Mouse (Mus musculus) G1E-ER4 (cell line): ENCODE data around the gene Narfl. TPM values are rescaled to one million over a fixed set of nuclear protein-coding genes. Genes with fewer than 3 reads are reported as not detected.

Experiments
- GATA1 ChIP-seq: IDR thresholded peaks from one replicate; pipeline ENCODE4 v1.8.0; 2012; ENCODE audit warnings: low read length, inconsistent platforms
- polyA plus RNA-seq: library from polyadenylated mRNA; stranded (reverse); fragments of >175 nt; gene quantifications from 2 replicates; pipeline ENCODE4 v1.2.3, GENCODE M21; 2012

Gene Narfl
- polyA plus RNA-seq, 1 experiment: 20.0 TPM

- no peak for TF ChIP-seq GATA1
Measured at GRCm38 (mm10) chr17:25755627-25756377, 17.8 kb upstream of the Narfl start.

GRCm38 (mm10) chr17:25756378-25757242, 17.0 kb upstream of the Narfl start:
- no peak for TF ChIP-seq GATA1

DNA sequence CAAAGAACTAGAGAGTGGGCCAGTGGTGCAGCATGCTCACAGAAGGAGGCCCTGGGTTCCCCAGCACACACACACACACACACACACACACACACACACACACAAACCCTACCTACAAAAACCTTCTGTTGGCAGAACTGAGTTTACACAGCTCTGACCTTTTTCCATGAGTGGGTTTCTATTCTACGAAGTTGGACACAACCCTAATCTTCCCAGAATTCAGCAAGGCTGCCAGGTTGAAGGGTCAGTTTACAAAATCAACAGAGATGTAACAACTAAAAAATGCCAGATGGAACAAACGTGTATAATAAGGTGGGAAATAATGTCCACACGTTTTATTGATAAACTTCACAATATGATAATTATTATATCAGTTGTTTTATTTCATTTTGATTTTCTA, 15.9 kb upstream of the Narfl start:
- TF ChIP-seq GATA1: no peak

- no peak for TF ChIP-seq GATA1
Measured at GRCm38 (mm10) chr17:25760148-25760547, 13.4 kb upstream of the Narfl start.

- no peak for TF ChIP-seq GATA1
Measured at GRCm38 (mm10) chr17:25761561-25761970, 12.0 kb upstream of the Narfl start.

GRCm38 (mm10) chr17:25762591-25762990, 11.0 kb upstream of the Narfl start:
- no peak for TF ChIP-seq GATA1

GRCm38 (mm10) chr17:25765886-25766285, 7.7 kb upstream of the Narfl start:
- TF ChIP-seq GATA1: no peak

GRCm38 (mm10) chr17:25769331-25769730, 4.2 kb upstream of the Narfl start:
- no peak for TF ChIP-seq GATA1

DNA sequence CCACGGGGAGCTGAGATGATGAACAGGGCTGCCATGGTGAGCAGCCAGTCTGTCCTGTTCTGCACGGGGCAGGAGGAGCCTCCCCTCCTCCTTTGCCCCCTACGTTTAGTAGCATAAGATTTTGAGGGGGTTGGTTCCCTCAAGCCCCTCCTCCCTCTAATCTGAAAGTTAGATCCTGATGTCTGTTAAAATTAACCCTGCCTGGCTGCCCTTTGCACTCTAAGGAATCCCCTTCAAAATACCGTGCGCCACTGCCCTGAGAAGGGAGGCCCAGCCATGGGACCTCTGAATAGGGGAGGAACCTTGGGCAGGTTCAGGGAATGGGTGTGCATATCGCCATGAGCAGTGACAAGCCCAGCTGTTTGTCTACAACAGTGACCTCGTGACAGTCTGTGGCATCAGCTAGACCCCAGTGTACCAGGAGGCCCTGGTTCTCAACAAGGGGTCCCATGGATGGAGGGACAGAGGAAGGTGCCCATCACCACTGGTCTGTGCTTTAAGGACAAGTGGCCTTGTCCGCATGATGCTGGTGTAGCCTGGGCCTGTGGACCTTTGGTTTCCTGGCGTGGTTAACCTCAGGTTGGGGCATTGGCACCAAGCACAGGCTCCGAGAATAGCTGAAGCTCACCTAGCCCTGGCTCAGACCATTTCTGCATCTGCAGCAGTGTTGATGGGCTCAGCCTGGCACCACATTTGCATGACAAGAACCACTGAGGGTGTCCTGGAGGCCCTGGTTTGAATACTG, 1.9 kb downstream of the Narfl start:
- TF ChIP-seq GATA1: no peak

GRCm38 (mm10) chr17:25777948-25778347, 4.4 kb downstream of the Narfl start:
- TF ChIP-seq GATA1: no peak

DNA sequence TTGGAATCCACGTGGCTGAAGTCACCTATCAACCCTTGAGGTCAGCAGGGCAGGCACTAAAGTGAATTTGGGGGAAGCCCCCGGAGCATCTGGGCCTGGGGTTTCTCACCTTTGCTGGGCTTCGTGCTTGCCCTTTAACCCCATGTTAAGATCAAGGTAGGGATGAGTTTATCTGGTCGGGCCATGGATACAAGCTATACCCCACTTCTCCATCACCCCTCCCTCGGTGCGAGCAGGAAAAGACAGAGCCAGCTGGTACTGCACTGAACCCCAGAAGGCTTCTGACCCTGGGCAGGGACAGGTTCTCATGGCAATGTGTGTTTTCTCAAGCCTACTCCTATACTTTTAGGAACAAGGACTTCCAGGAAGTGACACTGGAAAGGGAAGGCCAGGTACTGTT, 7.8 kb downstream of the Narfl start:
- TF ChIP-seq GATA1: no peak

GRCm38 (mm10) chr17:25783086-25783485, 9.5 kb downstream of the Narfl start:
- no peak for TF ChIP-seq GATA1

DNA sequence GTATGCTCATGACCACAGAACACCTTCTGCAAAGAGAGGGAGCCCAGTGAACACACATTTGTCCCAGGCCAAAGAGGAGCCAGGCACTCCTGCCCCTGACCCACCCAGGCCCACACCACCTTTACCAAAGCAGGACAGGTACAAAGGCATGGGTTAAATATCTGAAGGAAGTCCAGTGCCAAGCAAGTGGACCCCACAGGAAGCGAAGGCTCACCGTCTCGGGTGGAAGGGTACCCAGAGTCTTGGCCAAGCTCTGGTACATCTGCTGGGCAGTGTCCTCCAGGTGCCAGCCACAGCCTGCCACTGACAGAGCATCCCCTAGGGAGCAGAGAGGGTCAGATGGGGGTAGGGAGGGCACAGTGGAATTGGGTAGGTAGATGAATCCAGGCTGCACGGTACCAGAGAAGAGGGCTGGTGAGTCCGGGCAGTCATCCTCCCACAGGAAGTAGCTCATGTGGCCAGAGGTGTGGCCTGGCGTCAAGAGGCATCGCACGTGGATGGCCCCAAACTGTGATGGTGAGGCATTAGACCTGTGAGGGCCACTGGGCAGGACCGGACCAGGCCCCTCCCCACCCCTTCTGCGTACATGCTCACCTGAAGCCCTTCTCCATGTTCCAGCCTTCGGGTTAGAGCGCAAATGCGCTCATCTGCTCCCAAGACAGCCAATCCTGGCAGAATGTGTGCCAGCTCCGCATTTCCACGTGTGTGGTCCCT, 10.4 kb downstream of the Narfl start:
- no peak for TF ChIP-seq GATA1

DNA sequence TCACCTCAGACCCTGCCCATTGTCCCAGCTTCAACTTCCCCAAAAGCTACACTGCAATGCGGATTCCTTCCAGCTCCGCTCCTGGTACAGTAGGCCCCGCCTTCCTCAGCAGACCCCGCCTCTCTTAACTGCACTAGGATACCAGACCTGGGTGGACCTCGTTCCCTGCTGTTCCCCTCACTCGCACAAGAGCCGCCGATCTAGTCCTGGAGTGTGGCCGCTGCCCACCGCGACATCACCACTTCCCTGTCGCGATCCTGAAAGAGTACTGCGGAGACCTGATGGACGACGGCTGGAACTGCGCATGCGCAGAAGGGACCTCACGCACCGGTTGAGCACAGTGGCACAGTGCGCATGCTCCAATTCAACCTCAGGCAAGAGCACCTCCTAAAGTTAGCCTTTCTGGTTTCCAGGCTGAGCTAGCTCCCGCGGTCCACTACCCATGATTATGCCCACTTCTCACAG, 11.7 kb downstream of the Narfl start, which contains the start of gene Haghl:
Haghl (minus strand) TSS at position 393 of the 465 bp plus-strand sequence.
- TF ChIP-seq GATA1: no peak

GRCm38 (mm10) chr17:25786280-25786679, 12.7 kb downstream of the Narfl start, which contains the start of gene Ccdc78:
Ccdc78 (plus strand) TSS chr17:25786580.
- no peak for TF ChIP-seq GATA1
